Mouse (Mus musculus) myocyte (in vitro differentiated cells): ENCODE measurements around the gene Pth.

Experiments
- CEBPB ChIP-seq: IDR thresholded peaks from 2 replicates; pipeline ENCODE4 v1.6.1; 2011; ENCODE audit warnings: mild to moderate bottlenecking, moderate library complexity; ENCODE audit not compliant: poor library complexity, insufficient read depth, severe bottlenecking
- MAX ChIP-seq: IDR thresholded peaks from one replicate; pipeline ENCODE4 v1.6.1; 2011; ENCODE audit warnings: low read depth, mild to moderate bottlenecking, control low read depth
- MYOD1 ChIP-seq, 3 experiments: IDR thresholded peaks; one replicate each; pipeline ENCODE4 v1.6.1; 2011; ENCODE audit warnings: control low read depth in 2 of 3, low read depth in 2 of 3, mild to moderate bottlenecking in 2 of 3, moderate library complexity in 1 of 3; ENCODE audit not compliant: insufficient read length in 2 of 3, control insufficient read depth in 1 of 3
- MYOG ChIP-seq, 3 experiments: IDR thresholded peaks; one replicate each; pipeline ENCODE4 v1.6.1; 2011; ENCODE audit warnings: control low read depth in 2 of 3, low read depth in 2 of 3, mild to moderate bottlenecking in 2 of 3; ENCODE audit not compliant: insufficient read length in 2 of 3, control insufficient read depth in 1 of 3, insufficient read depth in 1 of 3
- POLR2A ChIP-seq: IDR thresholded peaks from one replicate; pipeline ENCODE4 v1.6.1; 2011; ENCODE audit warnings: low read depth, mild to moderate bottlenecking, control low read depth, moderate library complexity; ENCODE audit not compliant: insufficient read length
- POLR2AphosphoS2 ChIP-seq: IDR thresholded peaks from one replicate; pipeline ENCODE4 v1.6.1; 2011; ENCODE audit warnings: low read depth, control low read depth; ENCODE audit not compliant: insufficient read length
- SRF ChIP-seq: IDR thresholded peaks from one replicate; pipeline ENCODE4 v1.6.1; 2011; ENCODE audit warnings: low read depth; ENCODE audit not compliant: control insufficient read depth, insufficient read length
- TCF12 ChIP-seq: IDR thresholded peaks from one replicate; pipeline ENCODE4 v1.6.1; 2011; ENCODE audit warnings: mild to moderate bottlenecking, control low read depth; ENCODE audit not compliant: poor library complexity, insufficient read depth, severe bottlenecking
- USF1 ChIP-seq: IDR thresholded peaks from one replicate; pipeline ENCODE4 v1.6.1; 2011; ENCODE audit warnings: low read depth, mild to moderate bottlenecking, control low read depth, moderate library complexity

DNA sequence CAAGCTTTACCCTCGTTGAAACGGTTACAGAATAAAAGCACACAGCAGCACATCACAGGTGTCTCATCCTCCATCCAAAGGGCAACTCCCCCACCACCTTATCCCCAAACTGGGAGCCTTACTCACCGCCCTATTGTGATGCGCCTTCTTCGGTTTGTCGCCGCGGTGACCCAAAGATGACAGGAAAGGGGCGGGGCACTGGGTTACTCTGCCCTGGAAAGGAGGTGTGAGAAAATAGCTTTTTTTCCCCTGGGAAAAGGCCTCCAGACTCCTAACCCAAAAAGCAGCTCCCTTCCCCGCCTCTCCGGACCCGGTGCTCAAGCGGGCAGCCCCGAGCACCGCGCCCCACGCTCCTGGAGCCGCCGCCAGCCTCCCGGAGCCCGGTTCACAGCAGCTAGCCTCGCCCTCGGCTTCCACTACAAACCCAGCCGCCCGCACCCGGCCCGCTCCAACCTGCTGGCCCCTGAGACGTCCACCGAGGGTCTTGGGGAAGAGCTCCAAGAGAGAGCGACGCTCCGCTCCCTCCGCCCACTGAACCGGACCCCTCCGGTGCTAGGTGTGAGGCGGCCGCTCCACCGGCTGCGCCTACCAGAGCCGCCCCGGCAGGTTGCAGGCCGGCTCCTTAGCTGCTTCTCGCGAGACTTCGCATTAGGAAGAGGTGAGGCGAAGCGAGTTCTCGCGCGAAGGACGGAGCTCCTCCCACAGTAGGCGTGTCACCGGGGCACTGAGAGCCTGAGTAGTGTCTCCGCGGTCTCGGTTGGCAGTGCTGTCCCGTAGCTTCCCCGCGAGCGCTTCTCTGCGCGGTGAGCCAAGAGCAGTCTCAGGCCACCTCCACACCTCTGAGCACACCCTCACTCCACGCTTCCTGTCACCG lies 19.4 kb downstream of the Pth start, which contains the start of gene Btbd10:
- TF ChIP-seq CEBPB = no peak
- TF ChIP-seq USF1 = no peak
- TF ChIP-seq POLR2A = peak; percentile 87
- TF ChIP-seq MYOD1 (IDR thresholded peaks at IDR 0.05; ENCODE audit: control insufficient read depth in 1 of 3, insufficient read length in 2 of 3, low read depth in 2 of 3) = no peak
- no peak for TF ChIP-seq MAX
- no peak for TF ChIP-seq TCF12
- TF ChIP-seq POLR2AphosphoS2 = peak; percentile 61
- TF ChIP-seq MYOG (IDR thresholded peaks at IDR 0.05; ENCODE audit: control insufficient read depth in 1 of 3, insufficient read depth in 1 of 3, insufficient read length in 2 of 3, low read depth in 2 of 3) = no peak
- TF ChIP-seq SRF = no peak
